Mouse (Mus musculus) testis, adult 2 months (tissue): ENCODE results near the gene Hcn2.

ENCODE experiments used
- CTCF ChIP-seq: fragments of 200-500 bp; IDR thresholded peaks from 2 replicates; pipeline ENCODE4 v1.5.1; 2012; ENCODE audit warnings: low read depth, mild to moderate bottlenecking, inconsistent platforms, low read length, moderate library complexity; ENCODE audit not compliant: control insufficient read depth, insufficient read depth, insufficient replicate concordance
- POLR2A ChIP-seq: fragments of 200-500 bp; IDR thresholded peaks from 2 replicates; pipeline ENCODE4 v1.6.1; 2012; ENCODE audit warnings: low read depth, mild to moderate bottlenecking, inconsistent platforms, low read length, moderate library complexity; ENCODE audit not compliant: control insufficient read depth

- TF ChIP-seq POLR2A, result no peak
- TF ChIP-seq CTCF, result no peak
Observed at GRCm38 (mm10) chr10:79709307-79709706, 7.1 kb upstream of the Hcn2 start.
